Mouse (Mus musculus): Measurements from ENCODE around the gene Ccdc38.

The Ccdc38 gene

GRCm38 (mm10) chr10:93540431-93541210 is at the start of gene Ccdc38:
TSS of gene Ccdc38 (plus strand) at chr10:93540632.
- DNase-seq, result no peak

- DNase-seq, result no peak
These were observed 39.6 kb upstream of the Ccdc38 start for GRCm38 (mm10) chr10:93500864-93501263.

DNA sequence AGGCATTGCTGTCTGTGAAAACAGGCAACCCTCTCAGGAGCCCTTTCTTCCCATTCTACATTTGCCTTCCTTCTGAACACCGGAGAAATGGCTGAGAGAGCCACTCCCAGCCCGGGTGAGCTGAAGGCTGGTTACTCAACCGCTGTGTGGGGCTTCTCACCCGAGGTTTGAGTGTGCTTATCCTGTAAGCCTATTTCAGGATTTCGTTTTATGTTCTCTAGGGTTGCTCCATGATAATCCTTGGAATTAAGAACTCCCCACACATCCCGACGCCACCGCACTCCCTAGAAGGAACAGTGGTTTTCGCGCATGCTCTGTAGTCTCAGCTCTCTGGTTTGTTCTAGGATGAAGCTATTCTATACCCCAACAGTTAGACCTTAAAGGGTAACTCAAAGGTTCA is 39.1 kb upstream of the Ccdc38 start:
- DNase-seq, result no peak

DNA sequence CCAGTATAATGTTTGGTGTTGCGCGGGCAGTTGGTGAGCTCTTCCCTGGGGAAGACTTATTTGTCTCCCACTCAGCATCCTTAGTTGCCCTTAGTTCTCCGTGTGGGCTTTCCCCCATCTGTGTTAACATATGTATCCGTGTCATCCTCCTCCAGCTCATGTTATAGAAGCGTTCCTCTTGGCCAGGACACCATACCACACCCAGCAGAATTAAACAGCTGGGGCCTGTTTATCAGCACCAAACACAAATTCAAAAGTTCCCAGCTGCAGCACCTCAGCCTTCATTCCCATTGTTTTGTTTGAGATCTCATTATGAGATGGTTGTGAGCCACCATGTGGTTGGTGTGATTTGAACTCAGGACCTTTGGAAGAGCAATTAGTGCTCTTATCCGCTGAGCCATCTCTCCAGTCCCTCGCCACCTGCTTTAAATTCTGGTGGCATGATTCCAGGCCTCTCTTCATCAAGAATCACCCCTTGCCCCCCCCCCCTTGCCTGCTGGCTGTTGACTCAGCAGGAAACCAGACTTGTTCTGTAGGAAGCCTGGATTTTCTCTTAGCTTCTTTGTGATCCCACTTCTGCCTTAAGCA is 32.0 kb upstream of the Ccdc38 start:
- peak; percentile 42 for DNase-seq

DNA sequence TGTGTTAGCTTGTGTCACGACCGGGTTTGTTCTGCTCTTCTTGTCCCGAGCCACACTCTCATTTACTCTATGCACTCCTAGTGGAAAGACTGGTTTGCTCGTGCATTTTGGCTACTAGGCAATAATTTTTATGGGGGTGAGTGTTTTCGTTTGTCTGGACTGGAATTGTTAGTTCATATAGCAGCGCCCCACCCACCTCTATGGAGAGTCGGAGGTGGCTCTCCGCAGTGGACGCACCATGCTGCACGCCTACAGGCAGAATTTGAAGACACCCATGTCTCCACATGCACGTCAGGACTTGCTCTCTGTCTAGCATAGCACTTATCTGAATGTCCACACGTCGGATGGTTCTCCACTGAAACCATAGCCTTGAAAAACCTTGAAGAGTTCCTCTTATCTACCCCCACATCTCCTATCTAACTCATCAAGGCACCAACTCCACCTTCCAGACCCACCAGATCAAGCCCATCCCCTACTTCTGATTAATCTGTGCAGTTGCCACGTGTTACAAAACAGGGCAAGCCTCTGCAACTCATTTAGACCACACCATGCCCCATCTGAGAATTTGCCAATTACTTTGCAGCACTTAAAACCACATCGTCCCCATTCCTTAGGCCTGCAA is 30.8 kb upstream of the Ccdc38 start:
- peak; percentile 66 for DNase-seq

GRCm38 (mm10) chr10:93515419-93515818 is 25.0 kb upstream of the Ccdc38 start:
- no peak for DNase-seq

DNA sequence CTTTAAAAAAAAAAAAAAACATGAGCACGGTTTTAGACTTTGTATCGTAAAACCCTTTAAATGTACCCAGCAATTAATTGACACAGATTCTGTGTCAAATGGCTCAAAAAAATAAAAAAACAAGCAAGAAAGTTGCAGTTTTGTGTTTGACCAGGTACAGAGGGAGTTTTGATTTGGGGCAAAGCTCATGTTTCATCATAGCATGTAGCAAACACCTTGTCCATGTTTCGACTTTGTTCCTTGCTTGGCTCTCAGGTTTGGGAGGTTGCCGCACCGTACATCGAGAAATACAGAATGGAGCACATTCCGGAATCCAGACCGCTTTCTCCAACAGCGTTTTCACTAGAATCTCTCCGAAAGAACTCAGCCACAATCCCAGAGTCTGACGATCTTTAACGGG is 24.5 kb upstream of the Ccdc38 start:
- peak; percentile 80 for DNase-seq

DNA sequence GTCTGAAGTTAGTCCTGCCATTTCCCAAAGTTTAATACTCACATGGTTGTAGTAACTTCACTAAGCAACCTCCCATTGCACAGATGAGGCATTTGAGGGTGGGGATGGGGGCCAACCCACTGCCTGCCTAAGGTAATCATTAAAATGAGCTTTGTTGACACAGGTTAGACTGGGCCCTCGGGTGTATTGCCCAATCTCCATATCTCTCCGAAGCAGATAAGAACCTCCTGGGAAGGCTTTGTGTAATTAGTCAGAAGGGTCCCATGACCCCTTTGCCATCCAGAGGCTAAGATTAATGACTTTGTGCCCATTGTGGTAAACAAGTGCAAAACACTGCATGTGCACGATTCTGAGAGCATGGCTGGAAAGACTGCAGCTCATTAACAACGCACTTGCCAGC is 22.7 kb upstream of the Ccdc38 start:
- peak; percentile 14 for DNase-seq

GRCm38 (mm10) chr10:93518186-93518585 is 22.2 kb upstream of the Ccdc38 start:
- peak; percentile 52 for DNase-seq

GRCm38 (mm10) chr10:93518620-93519019 is 21.8 kb upstream of the Ccdc38 start:
- DNase-seq, result peak; percentile 55

- peak; percentile 6 for DNase-seq
These were observed 21.3 kb upstream of the Ccdc38 start for GRCm38 (mm10) chr10:93519159-93519558.

DNA sequence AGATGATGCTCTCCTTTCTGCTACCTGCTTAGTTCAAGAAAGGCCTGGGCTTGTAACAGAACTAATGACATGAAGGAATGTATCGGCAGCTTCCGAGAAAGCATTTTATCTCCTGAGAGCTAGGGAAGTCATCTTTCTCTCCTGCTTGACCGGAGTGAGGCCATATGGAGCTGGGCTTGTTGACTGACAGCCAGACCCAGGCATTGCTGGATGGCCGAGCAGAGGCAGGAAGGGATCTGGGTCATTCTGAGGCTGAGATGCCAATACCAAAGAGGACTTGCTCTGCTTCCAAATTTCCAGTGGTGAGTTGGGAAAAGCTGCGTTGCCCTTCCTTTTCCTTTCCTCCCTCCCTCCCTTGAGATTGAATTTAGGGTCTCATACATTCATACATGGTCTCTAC is 20.7 kb upstream of the Ccdc38 start:
- peak; percentile 69 for DNase-seq

- DNase-seq, result peak; percentile 29
These were observed 19.4 kb upstream of the Ccdc38 start for GRCm38 (mm10) chr10:93520994-93521393.

- no peak for DNase-seq
These were observed 15.1 kb upstream of the Ccdc38 start for GRCm38 (mm10) chr10:93525329-93525728.

GRCm38 (mm10) chr10:93538287-93538686 is 2.1 kb upstream of the Ccdc38 start:
- DNase-seq, result no peak

GRCm38 (mm10) chr10:93538818-93539217 is 1.6 kb upstream of the Ccdc38 start:
- DNase-seq, result no peak

- DNase-seq, result peak; percentile 98
These were observed 529 bp upstream of the Ccdc38 start, which contains the start of gene Amdhd1 for GRCm38 (mm10) chr10:93539775-93540430. TSS of gene Amdhd1 (minus strand) at chr10:93540033.

DNA sequence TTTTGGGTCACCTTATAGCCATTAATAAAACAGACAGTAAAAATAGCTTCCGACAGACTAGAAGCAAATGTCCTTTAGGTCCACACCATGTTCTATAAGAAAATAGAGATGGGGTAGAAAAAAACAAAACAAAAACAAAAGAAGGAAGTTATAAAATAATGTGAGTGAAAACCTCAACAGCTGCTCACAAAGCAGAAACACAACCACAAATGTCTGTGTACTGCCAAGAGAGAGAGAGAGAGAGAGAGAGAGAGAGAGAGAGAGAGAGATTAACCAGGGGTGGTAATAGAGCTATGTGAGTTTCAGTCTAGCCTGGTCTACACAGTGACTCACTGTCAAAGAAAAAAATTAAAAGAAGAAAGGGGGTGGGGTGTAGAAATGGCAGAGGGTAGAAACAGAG is 1.2 kb downstream of the Ccdc38 start:
- DNase-seq, result no peak

DNA sequence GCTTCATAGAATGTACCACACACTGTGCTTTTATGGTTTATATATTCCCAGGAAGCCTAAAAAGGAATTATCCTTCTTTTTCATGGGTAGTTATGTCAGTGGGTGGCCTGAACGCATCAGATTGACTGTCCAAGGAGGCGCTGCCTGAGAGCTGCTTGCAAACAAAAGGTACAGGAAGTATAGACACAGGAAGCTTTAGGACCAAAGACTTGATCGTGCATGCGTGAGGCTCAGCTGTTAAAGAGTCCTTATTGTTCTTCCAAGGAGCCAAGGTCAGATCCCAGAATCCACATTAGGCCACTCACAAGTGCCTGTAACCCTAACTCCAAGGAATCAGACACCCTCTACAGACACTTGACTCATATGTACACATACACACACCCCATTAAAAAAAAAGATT is 1.9 kb downstream of the Ccdc38 start:
- peak; percentile 75 for DNase-seq

GRCm38 (mm10) chr10:93543176-93543575 is 2.7 kb downstream of the Ccdc38 start:
- peak; percentile 79 for DNase-seq

- peak; percentile 14 for DNase-seq
These were observed 3.7 kb downstream of the Ccdc38 start for GRCm38 (mm10) chr10:93544172-93544571.

DNA sequence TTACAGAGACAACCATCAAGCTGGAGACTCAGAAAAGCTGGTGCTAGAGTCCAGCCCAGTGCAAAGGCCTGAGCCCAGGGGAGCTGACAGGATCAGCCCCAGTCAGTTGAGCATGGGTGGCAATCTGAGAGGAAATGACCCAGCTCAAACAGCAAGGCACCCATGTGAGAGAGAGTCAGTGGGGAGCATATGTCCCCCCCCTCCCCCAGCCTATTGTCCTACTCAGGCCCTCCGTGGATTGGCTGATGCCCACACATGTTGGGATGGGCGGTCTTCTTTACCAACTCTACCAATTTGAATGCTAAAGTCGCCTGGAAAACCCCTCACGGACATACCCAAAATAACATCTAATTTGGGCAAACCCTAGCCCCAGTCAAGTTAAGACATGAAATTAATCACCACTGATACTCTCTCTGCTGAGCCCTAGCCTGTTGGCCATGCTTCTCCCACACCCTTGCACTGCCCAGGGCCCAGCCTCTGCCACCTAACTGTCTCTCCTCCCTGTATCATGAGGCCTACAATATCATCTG is 7.4 kb downstream of the Ccdc38 start:
- peak; percentile 82 for DNase-seq

DNA sequence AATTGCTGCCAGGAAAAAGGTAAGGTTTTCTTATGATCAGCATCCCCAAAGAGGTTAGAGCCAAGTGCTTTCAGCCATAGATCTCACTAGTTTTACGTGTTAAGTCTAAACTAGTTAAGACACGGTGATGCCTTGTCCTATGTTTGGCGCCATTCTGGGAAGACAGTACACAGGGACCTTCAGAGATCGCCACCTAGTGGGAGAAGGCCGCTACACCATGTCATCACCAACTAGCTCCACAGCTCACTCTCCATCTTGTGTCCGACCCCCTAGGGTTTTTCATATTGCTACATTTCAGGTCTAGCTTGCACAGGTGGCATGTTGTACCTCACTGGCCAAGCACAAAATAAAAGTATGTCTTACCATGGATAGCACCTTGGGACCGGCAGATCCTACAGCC is 8.6 kb downstream of the Ccdc38 start:
- DNase-seq, result peak; percentile 93

Data from heart, adult 11 months (tissue).